Mouse (Mus musculus) liver, embryonic 14.5 days (tissue): ENCODE results near the gene Pnmt.

Experiments used
- CTCF ChIP-seq: IDR thresholded peaks from 2 replicates; pipeline ENCODE4 v1.5.1; 2016; ENCODE audit warnings: antibody characterized with exemption, low read depth, control low read depth
- EP300 ChIP-seq: IDR thresholded peaks from 2 replicates; pipeline ENCODE4 v1.6.1; 2016; ENCODE audit warnings: antibody characterized with exemption, low read depth

DNA sequence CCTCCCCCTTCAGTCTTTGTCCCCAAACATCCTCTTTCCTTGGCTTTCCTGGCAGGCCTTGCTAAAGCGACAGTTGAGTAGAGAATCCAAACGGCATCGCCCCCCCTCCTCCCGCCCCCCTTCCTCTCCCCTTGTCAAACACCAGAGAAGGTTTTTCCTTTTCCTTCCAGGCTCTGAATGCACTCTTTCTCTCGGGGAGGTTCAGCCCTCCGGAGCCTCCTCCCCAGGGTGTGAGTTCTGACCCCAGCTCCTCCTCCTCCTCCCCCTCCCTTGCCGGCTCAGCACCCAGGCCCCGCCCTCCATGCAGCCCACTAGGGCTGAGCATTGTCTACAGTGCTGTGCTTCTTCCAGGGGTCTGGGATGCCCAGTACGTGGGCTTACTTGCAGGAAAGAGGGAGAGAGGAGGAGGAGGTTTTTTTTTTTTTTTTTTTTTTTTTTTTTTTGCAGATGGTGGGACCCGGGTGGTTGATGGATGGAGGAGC lies 23.1 kb downstream of the Pnmt start:
- no peak for TF ChIP-seq CTCF
- TF ChIP-seq EP300, result no peak
